Mouse (Mus musculus): Measurements from ENCODE around the gene Pcbp4.

Pcbp4 gene

GRCm38 (mm10) chr9:106482578-106483115, 29.6 kb downstream of the Pcbp4 start:
- peak; percentile 37 for DNase-seq (ENCODE audit: low spot score)

GRCm38 (mm10) chr9:106483136-106483535, 30.0 kb downstream of the Pcbp4 start:
- no peak for DNase-seq (ENCODE audit: low spot score)

- peak; percentile 39 for DNase-seq (ENCODE audit: low spot score)
Measured at GRCm38 (mm10) chr9:106483606-106484005, 30.5 kb downstream of the Pcbp4 start.

GRCm38 (mm10) chr9:106485076-106485475, 32.0 kb downstream of the Pcbp4 start:
- peak; percentile 42 for DNase-seq (ENCODE audit: low spot score)

- DNase-seq (ENCODE audit: low spot score): peak; percentile 25
Measured at GRCm38 (mm10) chr9:106487602-106488001, 34.5 kb downstream of the Pcbp4 start.

- DNase-seq (ENCODE audit: low spot score): no peak
Measured at GRCm38 (mm10) chr9:106499667-106500066, 46.6 kb downstream of the Pcbp4 start, which contains the start of gene Iqcf1. TSS of gene Iqcf1 (plus strand) at chr9:106499967.

GRCm38 (mm10) chr9:106501846-106502245, 48.8 kb downstream of the Pcbp4 start:
- DNase-seq (ENCODE audit: low spot score): peak; percentile 29

GRCm38 (mm10) chr9:106504246-106504645, 51.2 kb downstream of the Pcbp4 start:
- DNase-seq (ENCODE audit: low spot score): peak; percentile 9

- DNase-seq (ENCODE audit: low spot score): no peak
Measured at GRCm38 (mm10) chr9:106509356-106509755, 56.3 kb downstream of the Pcbp4 start.

- DNase-seq (ENCODE audit: low spot score): no peak
Measured at GRCm38 (mm10) chr9:106512729-106513450, 59.8 kb downstream of the Pcbp4 start.

- DNase-seq (ENCODE audit: low spot score): no peak
Measured at GRCm38 (mm10) chr9:106513566-106513965, 60.5 kb downstream of the Pcbp4 start.

All from testis, postnatal 10 days (tissue).